Mouse (Mus musculus): ENCODE measurements around the gene N4bp2l2. TPM values are rescaled to one million over a fixed set of nuclear protein-coding genes. Genes with fewer than 3 reads are reported as not detected.

Gene N4bp2l2
- total RNA-seq (2023): 226 TPM

GRCm38 (mm10) chr5:150666133-150666739, at the start of gene N4bp2l2:
Gene N4bp2l2 (minus strand): TSS chr5:150666183.

GRCm38 (mm10) chr5:150673153-150673835, 7.3 kb upstream of the N4bp2l2 start, which contains the start of gene Pds5b:
Gene Pds5b (plus strand): TSS chr5:150673739.

GRCm38 (mm10) chr5:150597088-150597487, 68.9 kb downstream of the N4bp2l2 start, which contains the start of gene N4bp2l1:
Gene N4bp2l1 (minus strand): TSS chr5:150597188.

Other genes starting within 250 kb of the N4bp2l2 start
- not detected for gene Zar1l, start 148.0 kb downstream of the N4bp2l2 start, total RNA-seq (2023)
- gene Brca2, start 143.6 kb downstream of the N4bp2l2 start, total RNA-seq (2023): 10.3 TPM
- 95.0 TPM for gene N4bp2l1, start 69.0 kb downstream of the N4bp2l2 start, total RNA-seq (2023)
- gene Pds5b, start 7.6 kb upstream of the N4bp2l2 start, total RNA-seq (2023): 52.1 TPM

Measured in CD4-positive naive resting alpha-beta T cell, adult 76 days (primary cell).